Mouse (Mus musculus): ENCODE measurements at regions not wholly inside any gene's neighbourhood (a gene's known extent, or its start where the extent isn't known, plus 50 kb on each side); places are given as distances from the start of the nearest gene placed in this dataset.
"Not testable (repeated sequence)": the region's sequence is repeated elsewhere in the genome, so short reads cannot be mapped to it uniquely, and the experiment has no call there.

DNA sequence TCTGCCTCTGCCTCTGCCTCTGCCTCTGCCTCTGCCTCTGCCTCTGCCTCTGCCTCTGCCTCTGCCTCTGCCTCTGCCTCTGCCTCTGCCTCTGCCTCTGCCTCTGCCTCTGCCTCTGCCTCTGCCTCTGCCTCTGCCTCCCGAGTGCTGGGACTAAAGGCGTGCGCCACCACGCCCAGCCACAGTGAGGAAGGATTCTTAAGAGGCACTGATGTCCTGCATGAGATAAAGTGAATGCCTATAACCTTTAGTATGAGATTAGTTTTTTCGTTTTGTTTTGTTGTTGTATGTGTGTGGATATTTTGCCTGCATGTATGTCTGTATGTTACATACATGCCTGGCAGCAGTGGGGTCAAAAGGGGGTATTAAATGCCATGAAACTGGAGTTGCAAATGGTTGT is 63.2 kb downstream of the Hlx start:
- not testable (repeated sequence) for DNase-seq (ENCODE audit: low spot score in 2 of 2)

GRCm38 (mm10) chr1:184668428-184668827 is 64.0 kb downstream of the Hlx start:
- no peak for DNase-seq (ENCODE audit: low spot score in 2 of 2)

- no peak for DNase-seq (ENCODE audit: low spot score in 2 of 2)
Observed at GRCm38 (mm10) chr1:184668022-184668421, 64.4 kb downstream of the Hlx start.

DNA sequence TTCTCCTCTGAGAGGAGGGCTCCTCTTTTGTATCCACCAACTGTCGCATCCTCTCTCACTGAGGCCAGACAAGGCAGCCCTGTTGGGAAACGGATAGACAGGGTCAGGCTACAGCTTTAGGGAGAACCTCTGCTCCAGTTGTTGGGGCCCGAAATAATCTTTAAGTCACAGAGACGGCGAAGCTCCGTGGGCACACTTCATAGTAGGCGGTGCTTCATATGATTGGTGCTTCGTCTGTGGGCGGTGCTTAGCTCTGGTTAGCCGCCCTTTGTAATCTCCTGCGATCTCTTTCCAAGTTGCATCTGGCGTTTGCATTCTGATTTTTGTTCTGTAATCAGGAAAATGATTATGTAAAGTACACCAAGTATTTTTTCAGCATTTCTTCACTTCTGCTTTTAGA is 67.2 kb downstream of the Hlx start:
- no peak for DNase-seq (ENCODE audit: low spot score in 2 of 2)

GRCm38 (mm10) chr1:184664098-184664375 is 68.4 kb downstream of the Hlx start:
- DNase-seq (ENCODE audit: low spot score in 2 of 2): no peak

DNA sequence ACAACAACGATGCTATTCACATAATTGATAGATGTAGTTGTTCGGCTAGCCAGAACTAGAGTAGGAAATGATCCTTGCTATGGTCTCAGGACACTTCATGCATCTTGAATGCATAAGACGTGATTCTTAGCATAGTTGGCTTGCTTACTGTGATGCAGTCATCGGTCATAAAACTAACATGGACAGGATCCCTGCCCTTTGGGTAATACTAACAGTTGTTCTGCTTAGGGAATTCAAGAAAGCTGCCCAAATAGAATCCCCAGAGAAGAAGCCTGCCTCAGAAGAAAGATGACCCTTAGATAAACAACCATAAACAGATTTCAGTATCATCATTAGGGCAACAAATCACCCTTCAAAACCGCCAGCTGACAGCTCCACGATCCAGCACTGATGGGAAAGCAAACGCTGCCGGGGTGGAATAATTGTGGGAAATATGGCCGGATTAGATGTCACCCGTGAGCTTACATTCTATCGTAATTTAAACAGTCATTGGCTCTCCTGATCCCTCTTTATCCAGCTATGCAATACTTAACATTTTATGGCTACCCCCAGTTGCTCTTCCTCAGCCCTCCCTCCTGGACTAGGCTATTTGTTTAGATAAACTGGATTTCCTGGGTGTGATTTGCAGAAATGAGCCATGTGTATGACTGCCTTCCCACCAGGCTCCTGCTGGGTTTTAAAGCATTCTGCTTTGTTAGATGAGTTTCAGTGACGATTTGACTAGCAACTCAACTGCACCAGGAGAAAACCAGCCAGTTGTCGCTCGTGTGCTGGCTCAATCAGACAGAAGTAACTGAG is 68.9 kb downstream of the Hlx start:
- no peak for DNase-seq (ENCODE audit: low spot score in 2 of 2)

DNA sequence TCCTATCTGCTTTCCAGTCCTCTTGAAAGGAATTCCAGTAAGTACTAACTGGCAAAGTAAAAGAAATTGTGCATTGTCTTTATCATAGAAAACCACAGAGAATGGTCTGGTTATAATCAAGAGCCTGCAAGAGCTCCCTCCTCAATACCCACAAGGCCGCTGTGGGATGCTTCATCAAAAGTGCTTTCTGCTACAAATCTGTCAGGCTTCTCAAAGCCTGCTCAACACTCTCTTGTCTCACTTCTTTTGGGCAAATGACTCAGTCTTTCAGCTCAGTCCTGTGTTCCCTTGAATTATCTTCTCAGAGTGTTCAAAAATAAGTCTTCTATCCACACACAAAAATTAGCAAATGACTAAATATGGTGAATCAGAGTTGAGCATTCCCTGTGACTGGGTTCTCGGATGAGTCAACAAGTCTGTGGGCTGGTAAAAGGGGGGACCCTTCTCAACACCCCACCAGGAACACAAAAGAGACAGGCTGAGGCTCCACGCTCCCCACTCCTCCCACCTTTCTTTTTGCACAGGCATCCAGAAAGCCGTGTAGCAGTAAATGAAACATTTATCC is 81.8 kb downstream of the Hlx start:
- DNase-seq (ENCODE audit: low spot score in 2 of 2): no peak

DNA sequence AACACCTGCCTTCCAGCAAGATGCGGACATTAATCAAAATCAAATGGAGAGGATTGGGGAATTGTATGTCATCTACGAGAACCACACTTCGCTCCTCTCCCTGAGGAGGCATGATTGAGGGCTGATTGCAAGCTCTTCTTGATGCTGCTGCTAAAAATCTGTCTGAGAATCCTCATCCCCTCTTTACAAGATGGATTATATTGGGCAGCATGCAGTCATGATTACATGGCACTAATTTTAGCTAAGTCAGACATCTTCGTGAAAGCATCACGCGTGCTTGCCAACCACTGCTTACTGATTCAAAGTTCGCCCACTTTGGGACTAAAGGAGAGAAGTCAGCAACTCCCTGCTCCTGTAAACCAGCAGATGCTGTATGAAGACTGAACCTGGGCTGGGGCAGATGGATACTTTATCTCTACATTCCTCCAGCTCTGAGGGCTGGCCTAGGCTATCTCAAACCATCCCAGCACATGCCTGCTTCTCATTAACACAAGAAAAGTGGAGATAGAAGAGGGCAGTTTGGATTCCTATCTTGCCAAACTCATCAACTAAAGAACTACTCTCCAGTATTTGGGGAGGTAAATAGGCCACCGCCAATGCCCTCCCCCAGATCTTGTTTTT is 84.4 kb downstream of the Hlx start:
- no peak for DNase-seq (ENCODE audit: low spot score in 2 of 2)

GRCm38 (mm10) chr1:184644767-184645598 is 87.4 kb downstream of the Hlx start:
- no peak for DNase-seq (ENCODE audit: low spot score in 2 of 2)

- no peak for DNase-seq (ENCODE audit: low spot score in 2 of 2)
Observed at GRCm38 (mm10) chr1:184630695-184631475, 101.5 kb downstream of the Hlx start.

GRCm38 (mm10) chr1:184629194-184629593 is 103.2 kb downstream of the Hlx start:
- DNase-seq (ENCODE audit: low spot score in 2 of 2): peak; percentile 12

- no peak for DNase-seq (ENCODE audit: low spot score in 2 of 2)
Observed at GRCm38 (mm10) chr1:184628566-184629168, 103.8 kb downstream of the Hlx start.

DNA sequence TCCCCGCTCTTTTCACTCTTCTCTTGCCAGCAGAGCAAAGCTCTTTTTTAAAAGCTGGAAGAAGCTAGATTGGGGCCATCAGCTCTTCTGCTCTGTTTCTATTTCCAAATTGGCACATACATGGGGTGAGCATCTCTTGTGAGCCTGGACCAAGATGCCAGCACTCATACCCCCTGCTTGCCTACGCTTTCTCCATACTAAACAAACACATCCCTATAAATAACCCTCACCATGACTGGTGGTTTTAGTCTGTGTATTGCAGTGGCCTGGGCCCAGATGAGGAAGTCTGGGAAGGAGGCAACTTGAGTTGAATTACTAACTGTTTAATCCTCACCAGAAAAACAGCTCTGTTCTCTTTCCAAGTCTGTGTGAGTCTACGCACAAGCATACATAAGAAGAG is 110.0 kb downstream of the Hlx start:
- no peak for DNase-seq (ENCODE audit: low spot score in 2 of 2)

GRCm38 (mm10) chr1:184621950-184622349 is 110.5 kb downstream of the Hlx start:
- DNase-seq (ENCODE audit: low spot score in 2 of 2): no peak

DNA sequence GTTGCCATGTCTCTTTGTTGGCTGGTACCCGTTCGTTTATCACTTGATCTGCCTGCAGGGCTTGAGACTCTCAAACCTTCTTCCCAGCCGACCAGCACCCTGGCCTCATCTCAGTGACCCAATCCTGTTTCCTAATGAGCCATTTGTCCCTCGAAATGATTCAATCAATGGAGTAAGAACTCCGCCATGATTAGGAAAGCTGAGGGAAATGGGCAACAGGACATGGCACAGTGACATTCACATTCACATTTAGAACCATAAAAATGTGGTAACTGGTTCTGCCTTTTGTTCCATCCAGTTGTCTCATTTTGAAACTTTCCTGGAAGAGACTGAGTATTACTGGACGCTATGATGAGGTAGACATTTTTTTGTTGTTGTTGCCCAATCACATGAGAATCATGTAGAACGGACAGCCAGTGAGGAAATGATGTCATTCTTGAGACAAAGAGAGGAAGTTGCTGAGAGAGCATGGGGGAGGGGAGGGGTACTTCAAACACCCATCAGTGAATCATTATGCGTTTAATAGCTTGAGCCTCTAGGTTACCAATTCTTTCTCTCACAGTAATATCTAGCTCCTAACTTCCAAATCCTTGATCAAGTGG is 114.5 kb downstream of the Hlx start:
- no peak for DNase-seq (ENCODE audit: low spot score in 2 of 2)

DNA sequence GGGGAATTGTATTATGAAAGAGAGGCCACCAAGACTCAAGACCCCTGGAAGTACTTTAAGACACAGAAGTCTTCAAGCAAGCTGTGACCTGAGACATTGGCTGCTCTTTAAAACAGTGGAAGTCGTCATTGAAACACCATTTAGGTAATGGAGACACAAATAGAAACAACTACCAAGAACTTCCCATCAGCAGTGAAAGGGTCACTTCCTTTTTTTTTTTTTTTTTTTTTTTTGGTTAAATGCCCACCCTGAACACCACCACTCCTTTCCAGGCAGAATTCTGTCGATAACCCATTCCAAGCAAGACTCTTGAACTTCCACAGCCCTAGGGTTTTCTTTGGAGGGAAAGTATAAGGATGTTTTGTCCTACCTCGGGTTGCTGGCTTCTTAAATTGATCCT is 116.4 kb downstream of the Hlx start:
- DNase-seq (ENCODE audit: low spot score in 2 of 2): no peak

DNA sequence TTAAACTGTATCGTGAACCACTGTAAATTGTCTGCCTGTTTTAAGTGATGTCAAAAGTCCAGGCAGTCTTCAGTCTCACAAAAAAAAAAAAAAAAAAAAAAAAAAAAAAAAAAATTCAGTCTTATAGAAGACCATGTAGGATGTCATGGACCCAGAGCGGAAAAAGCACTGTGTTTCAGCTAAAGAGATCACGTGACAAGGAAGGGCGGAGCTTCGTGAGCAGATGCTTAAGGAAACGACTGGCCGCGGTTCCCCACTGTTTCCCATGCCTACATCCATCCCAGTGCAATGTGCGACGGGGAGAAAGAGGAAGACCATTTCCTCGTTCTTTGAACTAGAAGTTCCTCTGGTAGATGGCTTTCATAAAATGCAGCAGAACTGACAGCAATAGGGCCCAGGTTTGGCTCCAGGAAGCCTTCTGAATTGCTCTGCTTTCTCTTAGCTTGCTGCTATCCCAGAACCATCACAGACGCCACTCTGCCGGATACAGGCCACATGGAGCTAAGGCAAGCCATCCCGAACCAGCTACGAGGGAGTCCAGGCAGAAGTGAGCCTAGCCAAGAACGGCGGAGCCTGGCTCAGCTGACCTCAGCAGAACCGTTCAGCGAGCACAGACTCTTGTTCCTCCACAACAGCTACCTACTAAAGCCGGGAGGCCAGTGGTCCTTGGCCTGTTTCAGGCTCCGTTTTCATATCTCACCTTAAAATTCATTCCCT is 117.6 kb downstream of the Hlx start:
- no peak for DNase-seq (ENCODE audit: low spot score in 2 of 2)

DNA sequence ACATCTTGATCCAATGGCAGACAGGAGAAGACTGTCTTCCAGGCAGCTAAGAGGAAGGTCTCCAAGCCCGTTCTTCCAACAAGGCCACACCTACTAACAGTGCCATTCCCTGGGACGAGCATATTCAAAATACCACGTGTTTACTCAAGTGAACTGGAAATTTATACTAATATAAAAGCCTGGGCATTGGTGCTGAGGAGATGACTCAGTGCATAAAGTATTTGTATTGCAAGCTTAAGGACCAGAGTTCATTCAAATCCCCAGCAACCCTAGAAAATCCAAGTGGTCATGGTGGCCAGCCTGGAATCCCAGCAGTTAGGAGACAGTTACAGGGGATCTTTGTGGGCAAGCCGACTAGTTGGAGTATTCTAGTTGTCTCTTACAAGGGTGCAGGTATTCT is 119.5 kb downstream of the Hlx start:
- no peak for DNase-seq (ENCODE audit: low spot score in 2 of 2)

DNA sequence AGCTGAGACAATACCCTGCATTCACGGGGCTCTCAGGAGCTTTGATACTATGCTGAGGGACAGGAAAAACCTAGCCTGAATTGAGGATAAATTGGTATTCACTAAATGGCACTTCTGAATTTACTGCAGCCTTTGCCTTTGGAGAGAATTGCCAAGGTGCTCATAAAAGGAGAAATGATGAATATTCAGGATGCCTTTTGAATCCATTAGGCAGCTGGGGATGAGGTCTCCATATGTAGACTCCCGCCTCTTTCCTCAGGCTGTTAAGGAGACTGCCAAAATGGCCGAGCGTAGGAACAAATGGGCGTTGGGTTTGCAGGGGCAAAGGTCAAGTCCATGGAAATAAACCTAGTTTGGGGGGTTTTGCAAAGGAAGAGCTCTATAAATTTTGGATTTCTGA is 123.5 kb downstream of the Hlx start:
- no peak for DNase-seq (ENCODE audit: low spot score in 2 of 2)

DNA sequence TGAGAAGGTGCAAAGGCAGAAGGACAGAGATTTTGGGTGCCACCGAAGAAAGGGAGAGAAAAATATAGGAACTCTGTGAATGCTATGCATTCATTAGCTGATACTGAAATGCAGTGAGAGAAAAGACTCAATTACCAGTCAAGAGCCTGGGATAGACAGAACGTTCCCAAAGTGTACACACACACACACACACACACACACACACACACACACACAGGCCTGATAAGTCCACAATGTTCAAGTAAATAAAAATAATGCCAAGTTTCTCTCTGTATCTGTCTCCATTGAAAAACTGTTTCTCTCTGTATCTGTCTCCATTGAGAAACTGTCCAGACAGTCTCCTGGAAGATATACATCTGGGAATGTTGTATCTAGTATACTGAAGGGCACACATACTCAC is 124.1 kb downstream of the Hlx start:
- DNase-seq (ENCODE audit: low spot score in 2 of 2): no peak

All from gastrocnemius, adult 8-10 months (tissue).